Mouse (Mus musculus) CH12.LX (cell line): ENCODE data around the gene 2210017I01Rik.

Source experiments
- CTCF ChIP-seq, 2 experiments: IDR thresholded peaks in 1 of 2; conservative IDR thresholded peaks in 1 of 2; 2 replicates each; pipeline ENCODE4 v1.5.1; 2011 to 2012; ENCODE audit warnings: low read depth in 2 of 2, low read length in 2 of 2, improper control_type of control experiment in 1 of 2, inconsistent platforms in 1 of 2, mild to moderate bottlenecking in 1 of 2, moderate library complexity in 1 of 2
- EP300 ChIP-seq: IDR thresholded peaks from 2 replicates; pipeline ENCODE4 v1.6.1; 2011; ENCODE audit warnings: low read length, improper control_type of control experiment
- ETS1 ChIP-seq: conservative IDR thresholded peaks from 2 replicates; pipeline ENCODE4 v1.6.1; 2012; ENCODE audit warnings: low read depth, mild to moderate bottlenecking, inconsistent platforms, low read length, improper control_type of control experiment, moderate library complexity
- GABPA ChIP-seq: IDR thresholded peaks from 2 replicates; pipeline ENCODE4 v1.6.1; 2012; ENCODE audit warnings: low read depth, low read length, improper control_type of control experiment, inconsistent platforms; ENCODE audit not compliant: insufficient replicate concordance
- MAX ChIP-seq: IDR thresholded peaks from 2 replicates; pipeline ENCODE4 v1.6.1; 2011; ENCODE audit warnings: low read length, improper control_type of control experiment
- NELFE ChIP-seq: IDR thresholded peaks from 2 replicates; pipeline ENCODE4 v1.6.1; 2011; ENCODE audit warnings: low read depth, low read length, improper control_type of control experiment
- POLR2A ChIP-seq: IDR thresholded peaks from 2 replicates; pipeline ENCODE4 v1.6.1; 2011; ENCODE audit warnings: low read depth, mild to moderate bottlenecking, improper control_type of control experiment, low read length
- SMC3 ChIP-seq: IDR thresholded peaks from 2 replicates; pipeline ENCODE4 v1.6.1; 2011; ENCODE audit warnings: low read depth, low read length, improper control_type of control experiment
- USF1 ChIP-seq: IDR thresholded peaks from 2 replicates; pipeline ENCODE4 v1.6.1; 2014; ENCODE audit warnings: low read depth, mild to moderate bottlenecking, inconsistent platforms, low read length, improper control_type of control experiment
- ZNF384 ChIP-seq: IDR thresholded peaks from 2 replicates; pipeline ENCODE4 v1.6.1; 2012; ENCODE audit warnings: low read depth, low read length, improper control_type of control experiment, inconsistent platforms

GRCm38 (mm10) chr3:92598429-92598828, 8.9 kb downstream of the 2210017I01Rik start:
- TF ChIP-seq CTCF (conservative IDR thresholded peaks at IDR 0.05 in 1 of 2, IDR thresholded peaks at IDR 0.05 in 1 of 2; ENCODE audit: low read depth in 2 of 2, low read length in 2 of 2) (no peak), USF1 (no peak), SMC3 (no peak), GABPA (no peak), POLR2A (no peak), ETS1 (no peak), EP300 (no peak), NELFE (no peak), ZNF384 (no peak), MAX (no peak)
